Mouse (Mus musculus): ENCODE measurements at regions not wholly inside any gene's neighbourhood (a gene's known extent, or its start where the extent isn't known, plus 50 kb on each side); places are given as distances from the start of the nearest gene placed in this dataset.

- DNase-seq (ENCODE audit: low spot score in 2 of 2) = no peak
Observed at GRCm38 (mm10) chr9:23024061-23024460, 198.8 kb upstream of the Bmper start.

DNA sequence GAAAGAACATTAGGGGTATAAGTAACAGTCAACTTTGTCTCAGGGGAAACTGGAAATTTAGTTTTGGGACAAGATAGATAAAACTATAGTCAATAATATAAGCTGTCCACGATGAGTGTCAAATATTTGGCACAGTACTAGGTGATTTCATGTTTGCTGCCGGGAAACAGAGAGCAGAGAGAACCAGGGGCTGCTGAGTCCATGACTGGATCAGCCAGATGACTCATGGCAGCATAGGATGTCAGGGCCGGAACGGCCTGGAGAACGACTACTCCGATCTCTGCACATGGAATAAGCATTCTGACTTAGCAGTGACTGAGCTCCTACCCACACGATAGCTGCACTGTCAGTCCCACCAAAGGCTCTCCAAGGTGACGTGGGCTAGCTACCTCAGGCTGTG, 197.6 kb upstream of the Bmper start:
- DNase-seq (ENCODE audit: low spot score in 2 of 2) = no peak

GRCm38 (mm10) chr9:23027377-23028313, 195.2 kb upstream of the Bmper start:
- peak; percentile 75 to 83 for DNase-seq (ENCODE audit: low spot score in 2 of 2)

GRCm38 (mm10) chr9:23029421-23029820, 193.5 kb upstream of the Bmper start:
- no peak for DNase-seq (ENCODE audit: low spot score in 2 of 2)

GRCm38 (mm10) chr9:23030138-23030537, 192.7 kb upstream of the Bmper start:
- no peak for DNase-seq (ENCODE audit: low spot score in 2 of 2)

GRCm38 (mm10) chr9:23030546-23030945, 192.3 kb upstream of the Bmper start:
- no peak for DNase-seq (ENCODE audit: low spot score in 2 of 2)

GRCm38 (mm10) chr9:23031916-23032315, 191.0 kb upstream of the Bmper start:
- no peak for DNase-seq (ENCODE audit: low spot score in 2 of 2)

- DNase-seq (ENCODE audit: low spot score in 2 of 2) = no peak
Observed at GRCm38 (mm10) chr9:23035306-23035705, 187.6 kb upstream of the Bmper start.

DNA sequence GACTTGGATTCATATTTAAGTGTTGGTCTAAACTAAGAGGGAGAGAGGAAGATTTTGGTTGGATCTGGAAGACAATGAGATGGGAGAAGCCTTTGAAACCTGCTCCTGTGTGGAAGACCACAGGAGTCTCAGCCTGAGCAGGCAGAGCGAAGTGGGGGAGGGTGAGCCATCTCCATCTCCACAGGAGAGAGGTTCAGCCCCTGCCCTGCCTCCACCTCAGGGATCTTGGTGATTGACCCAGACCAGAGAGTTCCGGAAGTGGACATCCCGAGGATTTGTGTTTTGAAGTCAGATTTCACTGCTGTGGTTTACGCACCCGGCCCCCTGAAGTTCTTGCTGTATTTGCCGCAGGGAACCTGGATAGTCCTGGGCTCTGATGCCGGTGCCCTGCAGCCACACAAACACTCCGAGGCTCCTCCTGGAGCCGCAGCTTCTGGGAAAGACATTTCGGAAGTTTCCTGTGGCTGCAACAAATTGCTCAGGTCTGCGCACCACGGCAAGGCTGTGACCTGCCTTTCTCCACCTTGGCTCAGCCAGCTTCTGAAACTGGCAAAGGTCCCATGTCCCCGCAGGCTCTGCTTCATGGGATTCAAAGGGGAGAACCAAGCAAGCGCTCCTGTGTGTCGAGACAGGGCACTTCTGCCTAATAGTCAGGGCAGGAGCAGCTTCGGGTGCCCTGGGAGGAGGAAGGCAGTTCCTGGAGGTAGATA, 186.8 kb upstream of the Bmper start:
- DNase-seq (ENCODE audit: low spot score in 2 of 2) = no peak

GRCm38 (mm10) chr9:23037513-23037914, 185.4 kb upstream of the Bmper start:
- DNase-seq (ENCODE audit: low spot score in 2 of 2) = no peak

DNA sequence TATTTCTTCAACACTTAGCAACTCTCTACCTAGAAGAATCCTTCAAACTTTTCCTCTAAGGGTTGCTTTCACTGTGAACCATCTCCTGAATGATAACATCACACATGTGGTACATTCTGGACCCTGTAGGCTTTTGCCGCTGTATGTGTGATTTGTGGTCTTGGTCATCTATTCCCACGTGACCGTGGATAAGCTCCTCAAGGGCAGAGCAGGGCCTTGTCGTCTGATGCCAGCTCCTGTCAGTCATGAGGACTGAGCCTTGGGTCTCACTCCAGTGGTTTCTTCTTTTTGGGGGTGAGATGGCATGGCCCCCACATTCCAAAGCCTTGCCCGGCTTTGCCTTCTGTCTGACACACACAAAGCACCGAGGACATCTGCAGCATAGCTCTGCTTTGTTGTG, 183.3 kb upstream of the Bmper start:
- DNase-seq (ENCODE audit: low spot score in 2 of 2) = no peak

DNA sequence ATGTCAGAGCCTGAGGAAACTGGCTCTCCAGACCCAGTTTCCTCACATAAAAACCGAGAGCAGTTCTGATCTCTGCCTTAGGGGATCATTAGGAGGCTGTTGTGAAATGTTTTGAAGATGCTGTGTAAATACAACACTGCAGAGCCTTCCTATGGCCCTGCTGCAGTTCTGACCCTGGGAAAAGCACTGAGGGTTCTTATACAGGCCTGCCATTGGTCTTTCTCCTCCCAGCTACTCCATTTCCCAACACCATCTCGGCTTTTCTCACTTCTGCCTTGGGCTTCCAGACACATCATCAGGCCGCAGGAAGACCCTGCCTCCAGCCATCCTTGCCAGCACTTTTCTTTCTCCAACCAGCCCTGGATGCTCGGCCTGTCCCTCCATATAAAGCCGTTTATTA, 181.9 kb upstream of the Bmper start:
- DNase-seq (ENCODE audit: low spot score in 2 of 2) = no peak

DNA sequence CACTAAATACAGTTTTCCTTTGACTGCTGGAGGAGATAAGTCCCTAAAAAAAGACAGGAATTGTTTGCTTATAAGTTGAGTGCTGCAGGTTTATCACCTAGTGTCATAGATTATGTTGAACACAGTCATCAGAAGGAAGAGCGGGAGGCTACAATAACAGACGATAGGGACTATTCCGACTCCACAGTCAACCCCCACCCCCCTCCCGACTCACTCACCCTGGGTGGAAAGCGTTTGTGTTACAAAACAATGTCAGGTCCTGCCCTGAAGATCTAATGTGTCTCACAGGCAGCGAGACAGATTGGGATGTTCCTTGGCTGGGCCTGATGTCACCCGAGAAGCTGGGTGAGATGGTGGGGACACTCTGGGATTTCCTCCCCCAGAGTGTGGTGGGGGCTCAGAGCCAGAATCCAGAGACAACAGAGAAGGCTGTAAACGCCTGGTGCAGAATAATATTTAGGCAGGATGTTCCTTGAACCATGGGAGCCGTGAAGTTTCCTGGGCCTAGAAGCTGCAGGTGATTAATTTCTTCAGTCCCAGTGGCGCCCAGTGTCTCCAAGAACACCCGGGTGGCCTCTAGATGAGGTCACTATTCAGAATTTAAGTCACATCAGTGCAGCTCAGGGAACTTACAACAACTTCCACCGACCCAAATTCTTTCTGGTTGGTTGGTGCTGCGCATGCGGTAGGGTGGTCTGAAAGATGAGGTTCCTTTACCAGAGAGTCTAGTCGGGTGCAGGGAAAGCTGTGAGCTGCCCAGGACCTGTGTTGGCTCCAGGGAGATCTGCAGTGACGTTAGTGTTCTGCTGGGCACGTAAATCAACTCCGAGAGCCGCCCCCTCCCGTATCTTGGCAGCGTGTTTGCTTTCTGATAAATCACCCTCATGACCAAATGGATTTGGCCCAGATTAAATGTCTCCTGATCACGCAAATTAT, 181.1 kb upstream of the Bmper start:
- no peak for DNase-seq (ENCODE audit: low spot score in 2 of 2)

GRCm38 (mm10) chr9:23043006-23043405, 179.9 kb upstream of the Bmper start:
- no peak for DNase-seq (ENCODE audit: low spot score in 2 of 2)

DNA sequence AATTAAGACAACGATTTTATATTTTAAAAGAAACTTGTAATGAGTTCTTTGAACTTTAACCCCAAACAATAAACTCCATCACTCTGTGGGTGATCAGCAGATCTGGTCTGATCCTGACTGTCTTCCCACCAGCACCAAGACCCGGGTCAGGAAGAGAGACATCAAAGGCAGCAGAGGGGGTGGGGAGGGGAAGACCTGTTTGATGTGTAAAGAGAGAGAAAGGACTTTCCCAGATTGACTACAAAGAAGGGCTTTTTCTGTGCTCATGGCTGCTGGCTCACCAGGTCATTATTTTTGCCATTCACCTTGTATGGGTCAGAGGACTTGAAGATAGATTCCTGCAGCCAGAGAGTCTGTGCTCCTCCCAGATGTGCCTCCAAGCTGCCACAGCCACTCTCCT, 177.4 kb upstream of the Bmper start:
- DNase-seq (ENCODE audit: low spot score in 2 of 2) = no peak

- DNase-seq (ENCODE audit: low spot score in 2 of 2) = no peak
Observed at GRCm38 (mm10) chr9:23050751-23051150, 172.1 kb upstream of the Bmper start.

DNA sequence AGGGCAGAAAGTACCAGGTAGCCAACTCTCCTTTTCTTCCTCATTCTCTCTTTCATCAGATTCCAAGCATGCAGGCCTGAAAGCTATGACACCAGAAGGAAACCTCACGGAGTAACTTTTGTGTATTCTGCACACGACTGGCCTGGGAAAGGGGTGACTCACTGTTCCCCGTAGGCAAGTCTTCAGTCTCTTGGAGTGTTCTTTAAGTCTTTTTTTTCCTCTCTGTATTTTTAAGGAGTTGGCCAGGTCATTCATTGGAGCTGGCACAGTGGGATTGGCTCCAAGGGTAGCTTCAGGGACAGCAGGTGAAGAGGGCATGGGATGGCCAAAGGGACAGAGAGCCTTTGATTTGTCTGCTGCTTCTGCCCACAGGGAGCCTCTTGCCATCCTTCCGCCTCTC, 163.3 kb upstream of the Bmper start:
- no peak for DNase-seq (ENCODE audit: low spot score in 2 of 2)

- no peak for DNase-seq (ENCODE audit: low spot score in 2 of 2)
Observed at GRCm38 (mm10) chr9:23060526-23060925, 162.3 kb upstream of the Bmper start.

GRCm38 (mm10) chr9:23061179-23061929, 161.5 kb upstream of the Bmper start:
- DNase-seq (ENCODE audit: low spot score in 2 of 2) = no peak

GRCm38 (mm10) chr9:23062057-23062655, 160.7 kb upstream of the Bmper start:
- DNase-seq (ENCODE audit: low spot score in 2 of 2) = no peak
